In genomic region chr19:41421264-41421663, GRCm38 (mm10) we compare ENCODE assay signal across 27 mouse cellular contexts. TPM values are rescaled to one million over a fixed set of nuclear protein-coding genes. Genes with fewer than 3 reads are reported as not detected.
DNase-seq lines count a peak whose midpoint lies in the region; ATAC-seq and TF ChIP-seq lines count a peak whose summit lies in the region.
"Had no signal": no experiment of that assay in that cellular context is flagged by ENCODE, and none has a peak within 500 bp of the region (broad histone marks: within the 10 kb centered on the region; RNA-seq: fewer than 3 reads in every experiment).

No protein-coding gene starts in this region.

- TF ChIP-seq CTCF in heart, adult 2 months (IDR thresholded peaks at IDR 0.05): no peak
- TF ChIP-seq CTCF in liver, postnatal 0 days (IDR thresholded peaks at IDR 0.05; ENCODE audit: low read depth): no peak
- no peak for TF ChIP-seq CTCF in MEL (IDR thresholded peaks at IDR 0.05 in 2 of 3, conservative IDR thresholded peaks at IDR 0.05 in 1 of 3; ENCODE audit: control insufficient read depth in 1 of 3, insufficient read depth in 1 of 3, low read depth in 2 of 3, low read length in 3 of 3, poor library complexity in 1 of 3, severe bottlenecking in 1 of 3)

- H3K27me3 ChIP-seq in heart, adult 2 months (ENCODE audit: control insufficient read depth, insufficient read depth, low read length): no peaks in the 10 kb centered on the region
- H3K27me3 ChIP-seq in liver, postnatal 0 days (ENCODE audit: insufficient read depth, low read length): no peaks in the 10 kb centered on the region
- no peaks in the 10 kb centered on the region; the same call in 1 of the 2 replicates for H3K27me3 ChIP-seq in liver, embryonic 12.5 days (replicated peaks)
- no peaks in the 10 kb centered on the region for H3K27me3 ChIP-seq in MEL (ENCODE audit: control insufficient read depth in 1 of 2, insufficient read depth in 2 of 2, low read length in 2 of 2)
- H3K27me3 ChIP-seq: embryonic facial prominence, embryonic 13.5 days; forebrain, embryonic 12.5 days; forebrain, embryonic 15.5 days; heart, embryonic 12.5 days; heart, embryonic 15.5 days; hindbrain, embryonic 15.5 days; Patski had no signal

- no peak overlapping the region for H3K27ac ChIP-seq in heart, adult 2 months
- H3K27ac ChIP-seq in liver, postnatal 0 days (ENCODE audit: low read depth): no peak overlapping the region
- H3K27ac ChIP-seq in liver, embryonic 12.5 days: no peak overlapping the region
- no peak overlapping the region for H3K27ac ChIP-seq in MEL (ENCODE audit: control insufficient read depth, low read depth, low read length)
- H3K27ac ChIP-seq: embryonic facial prominence, embryonic 10.5 days; embryonic facial prominence, embryonic 13.5 days; forebrain, embryonic 12.5 days; forebrain, embryonic 15.5 days; heart, embryonic 15.5 days; hindbrain, embryonic 15.5 days had no signal

- no peak for ATAC-seq in liver, postnatal 0 days
- ATAC-seq in liver, embryonic 12.5 days: no peak
- peak; percentile 57 for ATAC-seq in megakaryocyte, adult 5-6 weeks (ENCODE audit: poor library complexity, severe bottlenecking)
- no peak for ATAC-seq in activated CD4-positive, CD25-positive, alpha-beta regulatory T cell, adult 4 months
- ATAC-seq: forebrain, embryonic 15.5 days; Patski had no signal

- no peaks in the 10 kb centered on the region for H3K36me3 ChIP-seq in heart, adult 2 months (ENCODE audit: control insufficient read depth, insufficient read depth, low read length)
- H3K36me3 ChIP-seq in liver, postnatal 0 days (replicated peaks; ENCODE audit: insufficient read depth, low read length): no peaks in the 10 kb centered on the region
- no peaks in the 10 kb centered on the region for H3K36me3 ChIP-seq in liver, embryonic 12.5 days
- peaks cover 0 to 2% of the 10 kb centered on the region in 2 experiments; a peak in 1 of 4 replicates for H3K36me3 ChIP-seq in MEL (ENCODE audit: control insufficient read depth in 1 of 2, insufficient read depth in 2 of 2, low read length in 2 of 2)
- H3K36me3 ChIP-seq: embryonic facial prominence, embryonic 10.5 days; embryonic facial prominence, embryonic 13.5 days; forebrain, embryonic 12.5 days; forebrain, embryonic 15.5 days; heart, embryonic 12.5 days; heart, embryonic 15.5 days; hindbrain, embryonic 15.5 days had no signal

- no peak for TF ChIP-seq POLR2A in heart, adult 2 months (IDR thresholded peaks at IDR 0.05; ENCODE audit: insufficient read depth, low read depth, low read length)
- no peak for TF ChIP-seq POLR2A in MEL (IDR thresholded peaks at IDR 0.05; ENCODE audit: control insufficient read depth in 1 of 2, insufficient read depth in 1 of 2, low read depth in 1 of 2, low read length in 2 of 2, poor library complexity in 1 of 2)

- H3K79me2 ChIP-seq in heart, adult 2 months (replicated peaks; ENCODE audit: control insufficient read depth, insufficient read depth, low read length): no peaks in the 10 kb centered on the region
- no peaks in the 10 kb centered on the region for H3K79me2 ChIP-seq in MEL (ENCODE audit: control insufficient read depth, insufficient read depth, low read length, poor library complexity)

- TF ChIP-seq EP300 in heart, adult 2 months (IDR thresholded peaks at IDR 0.05; ENCODE audit: insufficient read depth, low read depth, low read length): no peak
- no peak for TF ChIP-seq EP300 in liver, postnatal 0 days (IDR thresholded peaks at IDR 0.05; ENCODE audit: low read depth)
- TF ChIP-seq EP300 in MEL (IDR thresholded peaks at IDR 0.05; ENCODE audit: low read depth in 1 of 2, low read length in 2 of 2): no peak

- H3K4me2 ChIP-seq in liver, postnatal 0 days (ENCODE audit: low read depth, low read length): no peak overlapping the region
- no peak overlapping the region for H3K4me2 ChIP-seq in liver, embryonic 12.5 days
- H3K4me2 ChIP-seq: embryonic facial prominence, embryonic 13.5 days; forebrain, embryonic 12.5 days; forebrain, embryonic 15.5 days; heart, embryonic 12.5 days; heart, embryonic 15.5 days; hindbrain, embryonic 15.5 days had no signal

- no peaks in the 10 kb centered on the region for H3K9me3 ChIP-seq in liver, postnatal 0 days (ENCODE audit: low read length)
- H3K9me3 ChIP-seq in liver, embryonic 12.5 days (replicated peaks): no peaks in the 10 kb centered on the region
- H3K9me3 ChIP-seq in MEL (replicated peaks; ENCODE audit: insufficient read depth, low read length): no peaks in the 10 kb centered on the region
- H3K9me3 ChIP-seq: embryonic facial prominence, embryonic 13.5 days; heart, embryonic 12.5 days; heart, embryonic 15.5 days had no signal

- DNase-seq in heart, adult 11 months: peak; percentile 55
- DNase-seq in heart, adult 2 months: no peak
- peak; percentile 7 for DNase-seq in liver, postnatal 0 days
- peak; percentile 21 for DNase-seq in MEL (ENCODE audit: low read depth, low spot score)
- no peak for DNase-seq in gastrocnemius, postnatal 25 days
- DNase-seq: adrenal gland, adult 2 months; adrenal gland, postnatal 14 days; cerebellum, adult 11 months; cerebellum, adult 2 months; cerebellum, adult 9-11 months; cerebellum, postnatal 25 days; embryo, embryonic 11 days; gastrocnemius, postnatal 10 days; heart, postnatal 10 days; heart, postnatal 4 days had no signal

- no peak for TF ChIP-seq RAD21 in MEL (IDR thresholded peaks at IDR 0.05; ENCODE audit: low read depth, low read length)

- H3K4me3 ChIP-seq in heart, adult 2 months: no peak overlapping the region
- no peak overlapping the region for H3K4me3 ChIP-seq in liver, postnatal 0 days (ENCODE audit: low read depth, low read length)
- no peak overlapping the region for H3K4me3 ChIP-seq in liver, embryonic 12.5 days
- H3K4me3 ChIP-seq in MEL (ENCODE audit: control insufficient read depth in 1 of 2, insufficient read depth in 1 of 2, low read depth in 2 of 2, low read length in 2 of 2): no peak overlapping the region
- H3K4me3 ChIP-seq: embryonic facial prominence, embryonic 10.5 days; embryonic facial prominence, embryonic 13.5 days; erythroblast, embryonic 14.5 days; forebrain, embryonic 12.5 days; forebrain, embryonic 15.5 days; heart, embryonic 12.5 days; heart, embryonic 15.5 days; hindbrain, embryonic 15.5 days had no signal

- no peaks in the 10 kb centered on the region for H3K4me1 ChIP-seq in heart, adult 2 months (ENCODE audit: control insufficient read depth, insufficient read depth, low read length)
- peaks cover 5% of the 10 kb centered on the region; the same call in 1 of the 2 replicates for H3K4me1 ChIP-seq in liver, postnatal 0 days (ENCODE audit: insufficient read depth)
- no peaks in the 10 kb centered on the region for H3K4me1 ChIP-seq in liver, embryonic 12.5 days
- peaks cover 0 to 4% of the 10 kb centered on the region in 2 experiments; a peak in 1 of 4 replicates for H3K4me1 ChIP-seq in MEL (ENCODE audit: control insufficient read depth in 1 of 2, insufficient read depth in 2 of 2, low read length in 2 of 2)
- H3K4me1 ChIP-seq: embryonic facial prominence, embryonic 10.5 days; embryonic facial prominence, embryonic 13.5 days; forebrain, embryonic 12.5 days; forebrain, embryonic 15.5 days; heart, embryonic 12.5 days; heart, embryonic 15.5 days; hindbrain, embryonic 15.5 days had no signal

- no peak overlapping the region for H3K9ac ChIP-seq in heart, adult 2 months (ENCODE audit: low read depth, low read length)
- no peak overlapping the region for H3K9ac ChIP-seq in liver, postnatal 0 days (replicated peaks)
- H3K9ac ChIP-seq in liver, embryonic 12.5 days: no peak overlapping the region
- no peak overlapping the region for H3K9ac ChIP-seq in MEL (ENCODE audit: control insufficient read depth, low read depth, low read length, poor library complexity, severe bottlenecking)
- H3K9ac ChIP-seq: embryonic facial prominence, embryonic 13.5 days; forebrain, embryonic 12.5 days; forebrain, embryonic 15.5 days; heart, embryonic 12.5 days; heart, embryonic 15.5 days; hindbrain, embryonic 15.5 days had no signal

- intact Hi-C loops in heart, adult 2 months (cut with DNase I): no loop called here

- WGBS in heart, adult 2 months: 34% methylated on average over 2 of the region's 2 CpGs
- WGBS in liver, postnatal 0 days (ENCODE audit: insufficient replicate concordance): 31% methylated on average over 2 of the region's 2 CpGs
- 30% methylated on average over 2 of the region's 2 CpGs for WGBS in liver, embryonic 12.5 days (ENCODE audit: insufficient replicate concordance)

TF ChIP-seq in MEL, 35 proteins besides CTCF, POLR2A, EP300 and RAD21:
- no peak for TF ChIP-seq NRF1 (IDR thresholded peaks at IDR 0.05; ENCODE audit: insufficient read depth, low read depth, low read length, poor library complexity, severe bottlenecking)

RNA-seq across cellular contexts. Expression of gene Pik3ap1, which starts 36.4 kb away (rescaled TPM):
- total RNA-seq in heart, adult 2 months (2021): 1 to 10 TPM; 1.3 to 2.0 TPM
- polyA plus RNA-seq in heart, adult 2 months (2012; rRNA removed): 1.9 and 2.0 TPM in 2 replicates
- 17.1 and 21.8 TPM in 2 replicates for polyA plus RNA-seq in liver, postnatal 0 days (2015; fragmentation: Nextera tagmentation; extraction: Ambion mirVana)
- polyA plus RNA-seq in liver, embryonic 12.5 days (2016; fragmentation: Nextera tagmentation; extraction: Ambion mirVana): 5.5 and 6.0 TPM in 2 replicates
- 0.12 and 0.13 TPM in 2 replicates for total RNA-seq in MEL (2012; rRNA removed)
- polyA plus RNA-seq in MEL (2012; ENCODE audit: insufficient read depth in 1 of 2, insufficient read length in 2 of 2, low read depth in 1 of 2, low replicate concordance in 2 of 2, missing spikeins in 1 of 2): under 1 TPM in 1 of 2 experiments, not detected in 1; 0.40 TPM
- total RNA-seq in megakaryocyte, adult 5-6 weeks (2015): 16.8 and 17.9 TPM in 2 replicates
- 15.3 and 20.4 TPM in 2 replicates for total RNA-seq in megakaryocyte, adult 5-6 weeks (2017)
- 1 to 10 TPM; 1.6 to 2.7 TPM for polyA plus RNA-seq in activated CD4-positive, CD25-positive, alpha-beta regulatory T cell, adult 4 months (2017; shearing (Covaris generic))
- under 1 TPM; 0.33 to 0.56 TPM for total RNA-seq in gastrocnemius, postnatal 25 days (2021)

Comparison
In these comparisons a context has a peak if more than half of its experiments do, and no peak if none do; other contexts are left out.
1. DNase-seq: peak in heart, adult 11 months (single experiment), liver, postnatal 0 days (single experiment) and MEL (single experiment); none in heart, adult 2 months (0 of 2) and gastrocnemius, postnatal 25 days (single experiment).